Mouse (Mus musculus) layer of hippocampus, adult 8-10 months (tissue): ENCODE measurements at regions not wholly inside any gene's neighbourhood (a gene's known extent, or its start where the extent isn't known, plus 50 kb on each side); places are given as distances from the start of the nearest gene placed in this dataset.

ENCODE experiments used
- DNase-seq, 2 experiments: peaks; one replicate each; pipeline ENCODE4 v3.0.0; 2022; ENCODE audit warnings: low spot score in 2 of 2

DNA sequence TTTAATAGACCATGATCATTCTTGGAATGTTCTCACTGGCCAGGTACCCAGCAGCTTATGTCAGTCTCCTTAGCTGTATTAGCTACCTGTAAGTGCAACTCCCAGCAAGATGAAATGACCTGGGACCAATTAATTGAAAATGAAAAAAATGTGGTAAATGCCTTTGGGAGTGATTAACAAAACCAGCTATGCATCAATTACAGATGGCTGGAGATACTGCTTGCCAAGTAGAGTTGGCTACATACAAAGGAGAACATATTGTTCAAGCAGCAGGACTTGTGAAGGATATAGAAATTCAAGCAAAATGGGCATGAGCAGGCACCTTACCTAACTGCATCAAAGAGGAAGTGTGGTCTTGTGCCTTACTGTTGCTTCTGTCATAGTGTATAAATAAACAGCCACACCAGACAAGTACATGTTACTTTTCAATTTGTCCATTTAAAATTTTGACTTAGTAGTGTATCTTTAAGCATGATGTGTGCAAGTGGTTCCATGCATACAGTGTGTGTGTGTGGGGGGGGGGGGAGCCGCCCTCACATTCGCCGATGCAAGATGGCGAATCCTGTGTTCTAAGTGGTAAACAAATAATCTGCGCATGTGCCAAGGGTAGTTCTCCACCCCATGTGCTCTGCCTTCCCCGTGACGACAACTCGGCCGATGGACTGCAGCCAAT lies 307.0 kb downstream of the Pcdh17 start:
- DNase-seq: peak in 1 of 2 experiments; percentile 7

DNA sequence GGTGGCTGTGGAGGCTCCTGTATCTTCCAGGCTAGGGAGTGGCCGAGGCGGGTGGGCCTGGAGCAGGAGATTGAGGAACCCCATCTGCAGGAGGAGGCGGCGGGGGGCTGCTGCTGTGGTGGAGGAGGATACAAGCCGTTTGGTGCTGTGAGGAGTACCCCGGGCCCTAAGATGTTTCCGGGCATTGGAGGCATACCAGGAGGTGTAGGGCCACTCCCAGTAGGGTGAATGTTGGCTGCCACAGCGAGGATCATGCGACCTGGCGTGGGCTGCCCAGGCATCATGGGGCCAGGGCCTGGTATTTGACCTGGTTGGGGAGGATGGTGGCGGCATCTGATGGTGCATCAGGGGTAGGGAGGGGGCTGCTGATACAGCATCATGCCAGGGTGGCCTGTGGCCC lies 314.2 kb downstream of the Pcdh17 start:
- no peak for DNase-seq

DNA sequence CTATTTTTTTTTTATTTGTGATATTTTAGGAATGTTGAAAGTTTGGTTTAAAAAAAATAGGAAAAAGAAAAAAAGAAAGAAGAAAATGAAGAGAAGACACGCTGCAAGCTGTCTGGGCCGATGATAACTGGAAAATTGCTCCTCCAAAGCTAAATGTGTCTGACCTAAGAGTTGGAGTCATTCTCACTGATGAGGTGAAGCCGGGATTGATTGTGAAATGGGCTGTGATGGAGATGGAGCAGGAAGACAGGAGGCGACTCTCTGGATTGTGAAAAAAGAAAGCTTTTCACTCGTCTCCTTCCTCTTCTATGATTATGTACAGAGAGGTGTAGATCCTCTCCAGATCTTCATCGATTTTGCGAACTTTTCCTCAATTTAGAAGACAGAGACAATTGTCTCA lies 349.8 kb downstream of the Pcdh17 start:
- no peak for DNase-seq

DNA sequence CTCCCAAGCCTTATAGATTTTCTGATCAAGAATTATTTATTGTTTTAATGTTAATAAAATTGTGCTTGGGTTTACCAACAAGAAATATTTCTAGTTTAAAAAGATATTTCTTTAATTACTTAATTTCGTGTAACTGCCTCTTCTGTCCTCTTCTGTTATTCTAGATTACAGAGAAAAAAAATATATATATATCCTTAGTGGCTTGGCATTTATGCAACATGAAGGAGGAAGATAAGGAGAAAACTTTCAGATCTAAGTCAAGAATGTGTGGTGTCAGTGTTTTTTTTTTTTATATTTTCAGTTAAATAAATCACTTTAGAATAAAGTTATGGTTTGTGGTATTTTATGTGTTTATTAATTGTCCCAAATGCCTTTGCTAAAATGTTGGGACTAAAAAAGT lies 357.6 kb downstream of the Pcdh17 start:
- no peak for DNase-seq

DNA sequence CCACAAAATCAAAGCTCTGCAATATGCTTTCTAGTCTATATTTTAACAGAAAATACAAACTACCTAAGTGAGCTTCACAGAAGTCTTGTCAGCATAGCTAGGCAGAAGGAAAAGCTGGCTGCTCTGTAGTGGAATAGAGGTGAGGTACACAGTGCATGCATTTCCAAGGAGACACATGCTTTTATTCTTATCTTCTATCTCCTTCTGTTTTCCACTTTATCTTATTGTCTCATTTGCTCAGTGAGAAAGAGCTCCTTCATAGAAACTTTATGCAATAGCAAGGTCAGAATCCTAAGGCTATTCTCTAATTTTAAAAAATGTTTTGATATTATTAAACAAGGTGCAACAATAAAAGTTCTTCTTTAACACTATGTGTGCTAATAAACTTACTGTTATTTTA lies 359.3 kb downstream of the Pcdh17 start:
- DNase-seq: no peak
